21 mouse cellular contexts compared by ENCODE assay signal in the genomic region with DNA sequence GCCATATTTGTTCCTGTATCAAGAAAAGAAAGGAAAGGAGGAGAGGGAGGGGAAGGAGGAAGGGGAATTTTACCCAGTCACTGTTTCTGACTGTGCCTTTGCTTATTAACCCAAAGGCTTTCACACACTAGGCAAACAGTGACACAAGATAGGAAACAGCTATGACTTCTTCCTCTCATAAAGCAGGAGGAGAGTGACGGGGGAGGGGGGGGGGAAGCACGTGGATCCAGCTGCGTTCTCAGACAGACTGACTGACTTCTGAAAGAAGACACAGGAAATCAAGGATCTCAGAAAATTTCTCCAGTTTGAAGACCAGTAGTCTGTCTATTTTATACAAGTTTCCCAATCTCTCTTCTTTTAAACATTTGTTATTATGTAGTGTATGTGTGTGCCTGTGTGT. TPM values are rescaled to one million over a fixed set of nuclear protein-coding genes. Genes with fewer than 3 reads are reported as not detected.
DNase-seq lines count a peak whose midpoint lies in the region; ATAC-seq and TF ChIP-seq lines count a peak whose summit lies in the region.
"Had no signal": no experiment of that assay in that cellular context is flagged by ENCODE, and none has a peak within 500 bp of the region (broad histone marks: within the 10 kb centered on the region; RNA-seq: fewer than 3 reads in every experiment).

No protein-coding gene starts in this region.

- no peak overlapping the region for H3K9ac ChIP-seq in lung, embryonic 14.5 days
- no peak overlapping the region for H3K9ac ChIP-seq in stomach, embryonic 14.5 days (replicated peaks; ENCODE audit: low read depth, low read length)
- H3K9ac ChIP-seq: limb, embryonic 12.5 days; liver, embryonic 14.5 days had no signal

- TF ChIP-seq CTCF in lung, embryonic 14.5 days (IDR thresholded peaks at IDR 0.05; ENCODE audit: low read depth), result no peak

- peak overlapping the region; percentile 12; the same call in 1 of the 2 replicates for H3K4me2 ChIP-seq in lung, embryonic 14.5 days
- no peak overlapping the region for H3K4me2 ChIP-seq in stomach, embryonic 14.5 days (replicated peaks; ENCODE audit: low read depth, low read length)
- H3K4me2 ChIP-seq: heart, embryonic 11.5 days; limb, embryonic 12.5 days had no signal

- peaks cover 8% of the 10 kb centered on the region; the same call in 1 of the 2 replicates for H3K4me1 ChIP-seq in lung, embryonic 14.5 days (ENCODE audit: insufficient read depth)
- peaks cover 7% of the 10 kb centered on the region for H3K4me1 ChIP-seq in stomach, embryonic 14.5 days (ENCODE audit: control insufficient read depth, insufficient read depth, low read length)
- H3K4me1 ChIP-seq: midbrain, embryonic 10.5 days had no signal

- H3K27me3 ChIP-seq in lung, embryonic 14.5 days (ENCODE audit: insufficient read depth, low read length), result no peaks in the 10 kb centered on the region
- no peaks in the 10 kb centered on the region for H3K27me3 ChIP-seq in stomach, embryonic 14.5 days (ENCODE audit: control insufficient read depth, insufficient read depth, low read length)
- H3K27me3 ChIP-seq: limb, embryonic 12.5 days had no signal

- ATAC-seq in lung, embryonic 14.5 days (ENCODE audit: insufficient read depth), result no peak
- peak; percentile 33; the same call in 1 of the 2 replicates for ATAC-seq in granulocyte monocyte progenitor cell, adult 5-6 weeks (replicated peaks; ENCODE audit: poor library complexity, severe bottlenecking)
- peak; percentile 72; the same call in 1 of the 2 replicates for ATAC-seq in stomach, embryonic 14.5 days (ENCODE audit: insufficient number of reproducible peaks, insufficient read depth, low FRiP score, low read depth)
- ATAC-seq: hindbrain, embryonic 16.5 days had no signal

- intact Hi-C loops in heart, postnatal 10 days (cut with DNase I), result no loop called here

- H3K27ac ChIP-seq in lung, embryonic 14.5 days (ENCODE audit: low read depth), result no peak overlapping the region
- peak overlapping the region; percentile 15; the same call in 1 of the 2 replicates for H3K27ac ChIP-seq in stomach, embryonic 14.5 days (ENCODE audit: low read length)
- H3K27ac ChIP-seq: embryonic facial prominence, embryonic 10.5 days; forebrain, embryonic 10.5 days; limb, embryonic 12.5 days; liver, embryonic 14.5 days; midbrain, embryonic 10.5 days had no signal

- WGBS in lung, embryonic 14.5 days, result 12% methylated on average over 3 of the region's 3 CpGs
- WGBS in stomach, embryonic 14.5 days, result 28% methylated on average over 3 of the region's 3 CpGs

- no peak overlapping the region for H3K4me3 ChIP-seq in lung, embryonic 14.5 days (ENCODE audit: low read depth, low read length)
- no peak overlapping the region for H3K4me3 ChIP-seq in stomach, embryonic 14.5 days (ENCODE audit: low read depth, low read length)
- H3K4me3 ChIP-seq: embryonic facial prominence, embryonic 10.5 days; forebrain, embryonic 10.5 days; limb, embryonic 12.5 days; midbrain, embryonic 10.5 days had no signal

- no peaks in the 10 kb centered on the region for H3K9me3 ChIP-seq in lung, embryonic 14.5 days (ENCODE audit: low read depth, low read length)
- no peaks in the 10 kb centered on the region for H3K9me3 ChIP-seq in stomach, embryonic 14.5 days (ENCODE audit: control insufficient read depth, low read depth, low read length)
- H3K9me3 ChIP-seq: embryonic facial prominence, embryonic 10.5 days; forebrain, embryonic 10.5 days; limb, embryonic 12.5 days; midbrain, embryonic 10.5 days had no signal

- DNase-seq in heart, adult 11 months, result peak; percentile 62
- DNase-seq in heart, postnatal 10 days, result no peak
- no peak for DNase-seq in lung, embryonic 14.5 days
- DNase-seq in lung, adult 18-20 months, result no peak
- no peak for DNase-seq in urinary bladder, postnatal 36 days (ENCODE audit: low spot score in 2 of 2)
- DNase-seq in cerebellum, postnatal 10 days, result no peak
- DNase-seq: adrenal gland, postnatal 36 days; cerebellum, adult 9-10 months; kidney, adult 18-20 months; kidney, postnatal 4 days; lung, postnatal 14 days; thymus, postnatal 25 days had no signal

- H3K36me3 ChIP-seq in lung, embryonic 14.5 days (ENCODE audit: insufficient read depth), result 0 out of 2 replicates have a peak, but pooled peaks cover 5% of the 10 kb centered on the region
- no peaks in the 10 kb centered on the region for H3K36me3 ChIP-seq in stomach, embryonic 14.5 days (ENCODE audit: control insufficient read depth, insufficient read depth, low read length)
- H3K36me3 ChIP-seq: embryonic facial prominence, embryonic 10.5 days; forebrain, embryonic 10.5 days; limb, embryonic 12.5 days; midbrain, embryonic 10.5 days had no signal

RNA-seq across cellular contexts. Expression of gene St5, which starts 56.8 kb away (rescaled TPM):
- total RNA-seq in heart, postnatal 10 days (2021), result 10 to 100 TPM; 52.6 to 58.4 TPM
- polyA plus RNA-seq in lung, embryonic 14.5 days (2014; fragmentation: Nextera tagmentation; extraction: Ambion mirVana), result 67.4 and 68.6 TPM in 2 replicates
- total RNA-seq in granulocyte monocyte progenitor cell, adult 5-6 weeks (2014; fragmentation: Nextera tagmentation), result 0.49 TPM in 1 of 2 replicates, not detected in the other
- total RNA-seq in granulocyte monocyte progenitor cell, adult 5-6 weeks (2017), result 0.72 and 1.6 TPM in 2 replicates
- 53.3 and 62.3 TPM in 2 replicates for polyA plus RNA-seq in stomach, embryonic 14.5 days (2014; fragmentation: Nextera tagmentation; extraction: Ambion mirVana)

RNA-seq across cellular contexts. Expression of gene Akip1, which starts 56.9 kb away (rescaled TPM):
- total RNA-seq in heart, postnatal 10 days (2021), result 10 to 100 TPM; 18.1 to 18.8 TPM
- 32.4 and 33.7 TPM in 2 replicates for polyA plus RNA-seq in lung, embryonic 14.5 days (2014; fragmentation: Nextera tagmentation; extraction: Ambion mirVana)
- 44.7 and 52.5 TPM in 2 replicates for total RNA-seq in granulocyte monocyte progenitor cell, adult 5-6 weeks (2014; fragmentation: Nextera tagmentation)
- total RNA-seq in granulocyte monocyte progenitor cell, adult 5-6 weeks (2017), result 20.8 and 25.9 TPM in 2 replicates
- 36.3 and 36.9 TPM in 2 replicates for polyA plus RNA-seq in stomach, embryonic 14.5 days (2014; fragmentation: Nextera tagmentation; extraction: Ambion mirVana)

Comparison
In these comparisons a context has a peak if more than half of its experiments do, and no peak if none do; other contexts are left out.
1. RNA of gene St5, which starts 56.8 kb away (total RNA-seq): 52.6 to 58.4 TPM in heart, postnatal 10 days; 0.49 to 1.6 TPM in granulocyte monocyte progenitor cell, adult 5-6 weeks; every median in the first group is over 10 times any median in the second.